Mouse (Mus musculus) MEL (cell line): ENCODE measurements at regions not wholly inside any gene's neighbourhood (a gene's known extent, or its start where the extent isn't known, plus 50 kb on each side); places are given as distances from the start of the nearest gene placed in this dataset.

Source experiments
- DNase-seq: peaks from one replicate; pipeline ENCODE4 v3.0.0; 2011; ENCODE audit warnings: low read depth, low spot score
- H3K27ac ChIP-seq: 2 replicates; pipeline ENCODE4 v1.5.1; 2012; ENCODE audit warnings: low read depth, mild to moderate bottlenecking, control low read depth, low read length, moderate library complexity; ENCODE audit not compliant: control insufficient read depth
- H3K27me3 ChIP-seq, 2 experiments: fragments of 150-350 bp in 1 of 2; sonication (generic) in 1 of 2; 2 replicates each; pipeline ENCODE4 v1.6.1; 2012; ENCODE audit warnings: low read length in 2 of 2, mild to moderate bottlenecking in 2 of 2, improper control_type of control experiment in 1 of 2, moderate library complexity in 1 of 2; ENCODE audit not compliant: insufficient read depth in 2 of 2, control insufficient read depth in 1 of 2
- H3K36me3 ChIP-seq, 2 experiments: 2 replicates each; pipeline ENCODE4 v1.6.1; 2012 to 2014; ENCODE audit warnings: low read length in 2 of 2, improper control_type of control experiment in 1 of 2, inconsistent platforms in 1 of 2, mild to moderate bottlenecking in 1 of 2; ENCODE audit not compliant: insufficient read depth in 2 of 2, control insufficient read depth in 1 of 2
- H3K4me1 ChIP-seq, 2 experiments: fragments of 150-350 bp in 1 of 2; sonication (generic) in 1 of 2; 2 replicates each; pipeline ENCODE4 v1.6.1; 2012; ENCODE audit warnings: low read length in 2 of 2, improper control_type of control experiment in 1 of 2, mild to moderate bottlenecking in 1 of 2; ENCODE audit not compliant: insufficient read depth in 2 of 2, control insufficient read depth in 1 of 2
- H3K4me3 ChIP-seq, 2 experiments: fragments of 150-350 bp in 1 of 2; sonication (generic) in 1 of 2; 2 replicates each; pipeline ENCODE4 v1.5.1; 2012; ENCODE audit warnings: low read depth in 2 of 2, low read length in 2 of 2, mild to moderate bottlenecking in 2 of 2, moderate library complexity in 2 of 2, control low read depth in 1 of 2, improper control_type of control experiment in 1 of 2; ENCODE audit not compliant: control insufficient read depth in 1 of 2, insufficient read depth in 1 of 2
- H3K79me2 ChIP-seq: 2 replicates; pipeline ENCODE4 v1.6.1; 2012; ENCODE audit warnings: mild to moderate bottlenecking, low read length, moderate library complexity; ENCODE audit not compliant: control insufficient read depth, poor library complexity, insufficient read depth
- H3K9ac ChIP-seq: 2 replicates; pipeline ENCODE4 v1.6.1; 2012; ENCODE audit warnings: low read depth, mild to moderate bottlenecking, control low read depth, low read length, moderate library complexity; ENCODE audit not compliant: control insufficient read depth, poor library complexity, severe bottlenecking
- H3K9me3 ChIP-seq: fragments of 150-350 bp; sonication (generic); replicated peaks from 2 replicates; pipeline ENCODE4 v1.6.1; 2012; ENCODE audit warnings: mild to moderate bottlenecking, low read length, improper control_type of control experiment, moderate library complexity; ENCODE audit not compliant: insufficient read depth
- BHLHE40 ChIP-seq: IDR thresholded peaks from 2 replicates; pipeline ENCODE4 v1.6.1; 2012; ENCODE audit warnings: low read depth, mild to moderate bottlenecking, inconsistent platforms, low read length, improper control_type of control experiment, borderline replicate concordance
- CHD1 ChIP-seq: IDR thresholded peaks from 2 replicates; pipeline ENCODE4 v1.6.1; 2012; ENCODE audit warnings: low read depth, mild to moderate bottlenecking, inconsistent platforms, low read length, improper control_type of control experiment
- CTCF ChIP-seq, 3 experiments: IDR thresholded peaks in 2 of 3; conservative IDR thresholded peaks in 1 of 3; 2 replicates each; pipeline ENCODE4 v1.5.1; 2011 to 2012; ENCODE audit warnings: low read length in 3 of 3, low read depth in 2 of 3, mild to moderate bottlenecking in 2 of 3, improper control_type of control experiment in 1 of 3, inconsistent platforms in 1 of 3, mixed read lengths in 1 of 3, moderate library complexity in 1 of 3; ENCODE audit not compliant: control insufficient read depth in 1 of 3, insufficient read depth in 1 of 3, poor library complexity in 1 of 3, severe bottlenecking in 1 of 3
- EP300 ChIP-seq, 2 experiments: IDR thresholded peaks; 2 replicates each; pipeline ENCODE4 v1.6.1; 2011; ENCODE audit warnings: improper control_type of control experiment in 2 of 2, low read length in 2 of 2, low read depth in 1 of 2, mild to moderate bottlenecking in 1 of 2
- GABPA ChIP-seq: IDR thresholded peaks from 2 replicates; pipeline ENCODE4 v1.6.1; 2012; ENCODE audit warnings: low read depth, mild to moderate bottlenecking, inconsistent platforms, low read length, improper control_type of control experiment, moderate library complexity
- GATA1 ChIP-seq: IDR thresholded peaks from 2 replicates; pipeline ENCODE4 v1.6.1; 2011; ENCODE audit warnings: low read depth, low read length, improper control_type of control experiment
- HCFC1 ChIP-seq: IDR thresholded peaks from 2 replicates; pipeline ENCODE4 v1.6.1; 2012; ENCODE audit warnings: low read depth, mild to moderate bottlenecking, inconsistent platforms, low read length, improper control_type of control experiment, moderate library complexity
- MAX ChIP-seq: IDR thresholded peaks from 2 replicates; pipeline ENCODE4 v1.6.1; 2011; ENCODE audit warnings: low read length, improper control_type of control experiment
- MAZ ChIP-seq: IDR thresholded peaks from 2 replicates; pipeline ENCODE4 v1.6.1; 2012; ENCODE audit warnings: low read depth, mild to moderate bottlenecking, inconsistent platforms, low read length, improper control_type of control experiment
- MXI1 ChIP-seq: IDR thresholded peaks from 2 replicates; pipeline ENCODE4 v1.6.1; 2011; ENCODE audit warnings: mild to moderate bottlenecking, low read depth, low read length, improper control_type of control experiment
- MYB ChIP-seq: IDR thresholded peaks from 2 replicates; pipeline ENCODE4 v1.6.1; 2011; ENCODE audit warnings: mild to moderate bottlenecking, low read depth, low read length, improper control_type of control experiment
- MYC ChIP-seq: IDR thresholded peaks from 2 replicates; pipeline ENCODE4 v1.6.1; 2011; ENCODE audit warnings: low read depth, mild to moderate bottlenecking, low read length, improper control_type of control experiment, moderate library complexity
- NRF1 ChIP-seq: IDR thresholded peaks from 2 replicates; pipeline ENCODE4 v1.6.1; 2014; ENCODE audit warnings: low read depth, mild to moderate bottlenecking, inconsistent platforms, low read length, improper control_type of control experiment, moderate library complexity; ENCODE audit not compliant: poor library complexity, insufficient read depth, severe bottlenecking
- POLR2AphosphoS5 ChIP-seq: IDR thresholded peaks from 2 replicates; pipeline ENCODE4 v1.6.1; 2012; ENCODE audit warnings: low read depth, borderline replicate concordance, mild to moderate bottlenecking, inconsistent platforms, low read length, moderate library complexity, mixed read lengths
- RAD21 ChIP-seq: IDR thresholded peaks from 2 replicates; pipeline ENCODE4 v1.6.1; 2011; ENCODE audit warnings: mild to moderate bottlenecking, low read depth, low read length, improper control_type of control experiment
- RCOR1 ChIP-seq: IDR thresholded peaks from 2 replicates; pipeline ENCODE4 v1.6.1; 2012; ENCODE audit warnings: low read depth, mild to moderate bottlenecking, inconsistent platforms, low read length, improper control_type of control experiment
- TCF12 ChIP-seq: IDR thresholded peaks from 2 replicates; pipeline ENCODE4 v1.6.1; 2014; ENCODE audit warnings: low read depth, mild to moderate bottlenecking, inconsistent platforms, low read length, improper control_type of control experiment, moderate library complexity
- UBTF ChIP-seq: IDR thresholded peaks from 2 replicates; pipeline ENCODE4 v1.6.1; 2012; ENCODE audit warnings: low read depth, mild to moderate bottlenecking, inconsistent platforms, low read length, improper control_type of control experiment, moderate library complexity, borderline replicate concordance; ENCODE audit not compliant: insufficient read depth
- USF1 ChIP-seq: IDR thresholded peaks from 2 replicates; pipeline ENCODE4 v1.6.1; 2014; ENCODE audit warnings: low read depth, mild to moderate bottlenecking, inconsistent platforms, low read length, improper control_type of control experiment, moderate library complexity
- ZMIZ1 ChIP-seq: IDR thresholded peaks from 2 replicates; pipeline ENCODE4 v1.6.1; 2012; ENCODE audit warnings: low read depth, mild to moderate bottlenecking, inconsistent platforms, low read length, improper control_type of control experiment, moderate library complexity
- ZNF384 ChIP-seq: IDR thresholded peaks from 2 replicates; pipeline ENCODE4 v1.6.1; 2012; ENCODE audit warnings: low read depth, mild to moderate bottlenecking, inconsistent platforms, low read length, improper control_type of control experiment

GRCm38 (mm10) chr2:101433141-101433895 lies 191.2 kb upstream of the Rag2 start:
- H3K36me3 ChIP-seq = no peaks in the 10 kb centered on the region
- H3K9ac ChIP-seq = no peak overlapping the region
- TF ChIP-seq NRF1 = no peak
- TF ChIP-seq ZNF384 = no peak
- no peak for TF ChIP-seq ZMIZ1
- no peak for TF ChIP-seq MYB
- TF ChIP-seq TCF12 = no peak
- no peaks in the 10 kb centered on the region for H3K9me3 ChIP-seq
- H3K4me1 ChIP-seq = no peaks in the 10 kb centered on the region
- no peaks in the 10 kb centered on the region for H3K79me2 ChIP-seq
- no peak for DNase-seq
- no peaks in the 10 kb centered on the region for H3K27me3 ChIP-seq
- no peak overlapping the region for H3K27ac ChIP-seq
- no peak overlapping the region for H3K4me3 ChIP-seq

- H3K9ac ChIP-seq = no peak overlapping the region
- H3K4me1 ChIP-seq = no peaks in the 10 kb centered on the region
- no peaks in the 10 kb centered on the region for H3K79me2 ChIP-seq
- no peaks in the 10 kb centered on the region for H3K9me3 ChIP-seq
- H3K27me3 ChIP-seq = no peaks in the 10 kb centered on the region
- no peak for TF ChIP-seq GABPA
- TF ChIP-seq UBTF = no peak
- no peak for TF ChIP-seq CHD1
- no peak for TF ChIP-seq ZNF384
- TF ChIP-seq ZMIZ1 = no peak
- no peak for TF ChIP-seq MAX
- TF ChIP-seq HCFC1 = no peak
- no peak for TF ChIP-seq RCOR1
- TF ChIP-seq EP300 (IDR thresholded peaks at IDR 0.05; ENCODE audit: low read depth in 1 of 2, low read length in 2 of 2) = no peak
- no peak for TF ChIP-seq MXI1
- TF ChIP-seq BHLHE40 = no peak
- TF ChIP-seq USF1 = no peak
- TF ChIP-seq POLR2AphosphoS5 = no peak
- TF ChIP-seq RAD21 = no peak
- TF ChIP-seq MAZ = no peak
- no peak for TF ChIP-seq CTCF (IDR thresholded peaks at IDR 0.05 in 2 of 3, conservative IDR thresholded peaks at IDR 0.05 in 1 of 3; ENCODE audit: control insufficient read depth in 1 of 3, insufficient read depth in 1 of 3, low read depth in 2 of 3, low read length in 3 of 3, poor library complexity in 1 of 3, severe bottlenecking in 1 of 3)
- no peak for TF ChIP-seq GATA1
- no peak for TF ChIP-seq MYC
- TF ChIP-seq, all 39 proteins: peak for 0
- Histone ChIP-seq H3K36me3 (no peaks in the 10 kb centered on the region), H3K4me3 (no peak overlapping the region), H3K27ac (no peak overlapping the region)
- no peak for DNase-seq
These were observed 184.3 kb upstream of the Rag2 start for GRCm38 (mm10) chr2:101440231-101440630.
